Mouse (Mus musculus): ENCODE data around the gene Otx2. TPM values are rescaled to one million over a fixed set of nuclear protein-coding genes. Genes with fewer than 3 reads are reported as not detected.

The Otx2 gene
- polyA plus RNA-seq, 1 experiment from 2014 or later, result not detected

GRCm38 (mm10) chr14:48700790-48701370 lies 27.3 kb upstream of the Otx2 start:
- H3K4me3 ChIP-seq (replicated peaks), result no peak overlapping the region
- no peaks in the 10 kb centered on the region for H3K36me3 ChIP-seq
- H3K27me3 ChIP-seq, result peaks cover 7% of the 10 kb centered on the region; the same call in 1 of the 2 replicates
- WGBS, result 37% methylated on average over 8 of the region's 8 CpGs
- ATAC-seq (ENCODE audit: insufficient number of reproducible peaks, insufficient read depth, low FRiP score, low TSS enrichment, low read depth), result no peak
- H3K27ac ChIP-seq, result no peak overlapping the region
- H3K9ac ChIP-seq (replicated peaks), result no peak overlapping the region
- no peak overlapping the region for H3K4me2 ChIP-seq
- H3K9me3 ChIP-seq, result no peaks in the 10 kb centered on the region
- H3K4me1 ChIP-seq (replicated peaks), result no peaks in the 10 kb centered on the region

- Histone ChIP-seq H3K4me2 (no peak overlapping the region), H3K4me3 (replicated peaks) (no peak overlapping the region), H3K27me3 (peaks cover 30% of the 10 kb centered on the region), H3K4me1 (replicated peaks) (no peaks in the 10 kb centered on the region), H3K9ac (replicated peaks) (no peak overlapping the region), H3K36me3 (no peaks in the 10 kb centered on the region), H3K9me3 (no peaks in the 10 kb centered on the region), H3K27ac (no peak overlapping the region)
- no peak for ATAC-seq (ENCODE audit: insufficient number of reproducible peaks, insufficient read depth, low FRiP score, low TSS enrichment, low read depth)
- WGBS, result 79% methylated on average over 5 of the region's 5 CpGs
These were observed 6.0 kb upstream of the Otx2 start for GRCm38 (mm10) chr14:48679590-48679989.

GRCm38 (mm10) chr14:48678674-48679073 lies 5.1 kb upstream of the Otx2 start:
- Histone ChIP-seq H3K4me3 (replicated peaks) (no peak overlapping the region), H3K9ac (replicated peaks) (no peak overlapping the region), H3K27me3 (peaks cover 39% of the 10 kb centered on the region), H3K27ac (no peak overlapping the region), H3K4me1 (replicated peaks) (peaks cover 7% of the 10 kb centered on the region), H3K9me3 (no peaks in the 10 kb centered on the region), H3K36me3 (no peaks in the 10 kb centered on the region), H3K4me2 (no peak overlapping the region)
- no peak for ATAC-seq (ENCODE audit: insufficient number of reproducible peaks, insufficient read depth, low FRiP score, low TSS enrichment, low read depth)
- 83% methylated on average over 3 of the region's 3 CpGs for WGBS

DNA sequence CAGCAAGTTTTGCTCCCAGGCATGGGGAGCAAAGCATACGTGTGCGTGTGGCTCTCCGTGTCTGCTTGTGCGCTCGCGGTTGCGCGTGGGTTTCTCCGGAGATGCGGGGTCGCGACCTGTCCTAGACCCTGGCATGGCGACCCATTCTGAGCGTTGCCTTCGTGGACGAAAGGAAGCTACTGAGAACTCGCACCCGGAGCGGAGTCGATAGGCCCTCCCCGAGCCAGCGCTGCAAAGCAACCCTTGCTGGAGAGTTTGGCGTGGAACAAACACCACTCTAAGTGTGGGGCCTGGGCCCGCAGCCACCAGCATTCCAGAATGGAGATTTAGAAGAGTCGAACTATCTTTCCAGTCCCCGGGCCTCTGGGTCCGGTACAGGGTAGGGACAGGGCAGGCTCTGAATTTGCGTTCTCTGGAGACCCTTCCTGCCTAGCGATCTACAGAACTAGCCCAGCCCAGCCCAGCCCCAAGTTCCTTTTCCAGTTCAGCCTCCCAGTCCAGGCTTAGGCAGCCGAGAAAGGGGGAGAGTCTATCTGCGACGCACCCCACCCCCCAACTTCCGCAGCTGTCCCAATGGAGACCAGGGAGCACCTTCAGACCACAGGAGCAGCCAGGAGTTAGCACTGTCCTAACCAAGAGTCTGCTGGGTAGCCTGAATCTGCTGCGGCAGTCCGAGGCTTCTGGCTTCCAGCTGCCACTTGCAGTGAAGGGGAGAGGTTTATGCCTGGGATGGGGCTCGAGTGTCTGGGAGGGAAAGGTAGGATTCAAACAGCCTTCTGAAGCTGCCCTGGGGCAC lies 615 bp upstream of the Otx2 start:
- H3K9ac ChIP-seq (replicated peaks), result no peak overlapping the region; the same call in 1 of the 2 replicates
- no peak overlapping the region for H3K27ac ChIP-seq
- ATAC-seq (ENCODE audit: insufficient number of reproducible peaks, insufficient read depth, low FRiP score, low TSS enrichment, low read depth), result peak; percentile 42
- no peaks in the 10 kb centered on the region for H3K36me3 ChIP-seq
- H3K4me1 ChIP-seq (replicated peaks), result peaks cover 14% of the 10 kb centered on the region
- H3K4me3 ChIP-seq (replicated peaks), result peak overlapping the region; percentile 22
- H3K27me3 ChIP-seq, result peaks cover 77% of the 10 kb centered on the region
- H3K9me3 ChIP-seq, result no peaks in the 10 kb centered on the region
- WGBS, result under 1% methylated on average over 36 of the region's 36 CpGs
- H3K4me2 ChIP-seq, result peak overlapping the region; percentile 48

GRCm38 (mm10) chr14:48672611-48673176 lies 925 bp downstream of the Otx2 start:
- no peaks in the 10 kb centered on the region for H3K36me3 ChIP-seq
- no peak overlapping the region for H3K4me3 ChIP-seq (replicated peaks)
- H3K9ac ChIP-seq (replicated peaks), result no peak overlapping the region
- peaks cover 21% of the 10 kb centered on the region for H3K4me1 ChIP-seq (replicated peaks)
- no peak overlapping the region for H3K4me2 ChIP-seq
- no peaks in the 10 kb centered on the region for H3K9me3 ChIP-seq
- 10% methylated on average over 10 of the region's 10 CpGs for whole genome bisulfite sequencing
- no peak for ATAC-seq (ENCODE audit: insufficient number of reproducible peaks, insufficient read depth, low FRiP score, low TSS enrichment, low read depth)
- H3K27ac ChIP-seq, result no peak overlapping the region
- peaks cover 85% of the 10 kb centered on the region for H3K27me3 ChIP-seq

GRCm38 (mm10) chr14:48671480-48672240 lies 2.0 kb downstream of the Otx2 start:
- no peak overlapping the region for H3K4me3 ChIP-seq (replicated peaks)
- ATAC-seq (ENCODE audit: insufficient number of reproducible peaks, insufficient read depth, low FRiP score, low TSS enrichment, low read depth), result no peak
- H3K27me3 ChIP-seq, result peaks cover 91% of the 10 kb centered on the region
- H3K4me1 ChIP-seq (replicated peaks), result peaks cover 21% of the 10 kb centered on the region
- 21% methylated on average over 9 of the region's 9 CpGs for WGBS
- no peaks in the 10 kb centered on the region for H3K9me3 ChIP-seq
- no peak overlapping the region for H3K4me2 ChIP-seq
- no peak overlapping the region for H3K9ac ChIP-seq (replicated peaks)
- H3K27ac ChIP-seq, result no peak overlapping the region
- no peaks in the 10 kb centered on the region for H3K36me3 ChIP-seq

DNA sequence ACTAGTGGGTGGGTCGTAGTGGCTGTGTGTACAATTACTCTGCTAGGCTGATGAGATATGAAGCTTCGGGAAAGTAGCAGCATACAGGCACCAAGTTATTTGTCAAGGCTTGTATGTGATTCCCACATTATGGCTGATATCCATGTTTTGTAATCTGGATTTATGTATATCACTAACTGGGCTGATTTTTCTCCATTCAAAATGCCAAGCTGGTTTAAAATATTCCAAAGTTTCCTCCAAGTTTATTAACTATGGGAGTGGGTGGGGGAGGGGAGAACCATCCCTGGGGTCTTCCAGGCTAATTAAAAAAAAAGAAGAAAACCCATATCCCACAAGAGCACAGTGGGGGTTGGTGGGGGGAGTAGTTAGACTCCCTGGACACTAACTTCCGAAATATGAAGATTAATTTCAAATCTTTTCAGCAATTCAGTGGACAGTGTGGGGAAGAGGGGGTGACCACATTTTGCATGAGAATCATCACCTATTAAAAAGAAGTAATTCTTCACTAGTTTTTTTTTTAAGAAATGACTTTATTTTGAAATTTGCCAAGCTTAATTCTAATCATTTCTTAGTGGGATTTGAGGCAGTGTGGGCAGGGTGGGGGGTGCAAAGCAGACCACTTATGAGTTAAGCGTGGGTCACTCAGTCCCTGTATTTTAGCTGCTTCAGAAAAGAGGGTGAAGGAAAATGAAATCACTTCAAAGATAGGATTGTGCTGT lies 2.7 kb downstream of the Otx2 start:
- Histone ChIP-seq H3K4me2 (no peak overlapping the region), H3K4me3 (replicated peaks) (no peak overlapping the region), H3K9me3 (no peaks in the 10 kb centered on the region), H3K27me3 (peaks cover 91% of the 10 kb centered on the region), H3K36me3 (no peaks in the 10 kb centered on the region), H3K9ac (replicated peaks) (no peak overlapping the region), H3K4me1 (replicated peaks) (peaks cover 27% of the 10 kb centered on the region), H3K27ac (no peak overlapping the region)
- 34% methylated on average over 4 of the region's 4 CpGs for WGBS
- no peak for ATAC-seq (ENCODE audit: insufficient number of reproducible peaks, insufficient read depth, low FRiP score, low TSS enrichment, low read depth)

DNA sequence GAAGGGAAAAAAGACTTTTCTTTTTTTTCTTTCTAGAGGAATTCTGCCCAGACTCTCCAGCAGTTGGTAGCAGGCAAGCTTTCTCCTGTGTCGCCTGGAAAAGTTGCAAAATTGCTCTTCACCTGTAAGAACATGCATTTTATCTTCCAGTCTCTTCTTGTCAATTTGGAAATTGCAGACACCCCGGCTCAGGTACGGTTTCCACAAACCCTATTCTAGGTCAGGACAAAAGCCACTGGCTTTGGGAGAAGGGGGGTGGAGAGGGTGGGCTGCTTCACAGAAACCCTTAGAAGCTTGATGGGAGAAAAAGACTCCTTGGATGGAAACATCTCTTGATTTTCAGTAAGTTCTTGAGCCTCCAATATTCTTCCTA lies 3.4 kb downstream of the Otx2 start:
- ATAC-seq (ENCODE audit: insufficient number of reproducible peaks, insufficient read depth, low FRiP score, low TSS enrichment, low read depth), result no peak
- no peak overlapping the region for H3K9ac ChIP-seq (replicated peaks)
- peaks cover 91% of the 10 kb centered on the region for H3K27me3 ChIP-seq
- no peak overlapping the region for H3K4me3 ChIP-seq (replicated peaks)
- no peaks in the 10 kb centered on the region for H3K36me3 ChIP-seq
- H3K4me1 ChIP-seq (replicated peaks), result peaks cover 34% of the 10 kb centered on the region
- WGBS, result 4% methylated on average over 3 of the region's 3 CpGs
- H3K9me3 ChIP-seq, result no peaks in the 10 kb centered on the region
- no peak overlapping the region for H3K4me2 ChIP-seq
- H3K27ac ChIP-seq, result no peak overlapping the region

GRCm38 (mm10) chr14:48669541-48670257 lies 3.9 kb downstream of the Otx2 start:
- 1% methylated on average over 18 of the region's 18 CpGs for WGBS
- Histone ChIP-seq H3K4me3 (replicated peaks) (no peak overlapping the region), H3K4me1 (replicated peaks) (peaks cover 38% of the 10 kb centered on the region), H3K27ac (no peak overlapping the region), H3K9ac (replicated peaks) (no peak overlapping the region), H3K9me3 (no peaks in the 10 kb centered on the region), H3K36me3 (no peaks in the 10 kb centered on the region), H3K27me3 (peaks cover 91% of the 10 kb centered on the region), H3K4me2 (no peak overlapping the region)
- no peak for ATAC-seq (ENCODE audit: insufficient number of reproducible peaks, insufficient read depth, low FRiP score, low TSS enrichment, low read depth)

- peaks cover 86% of the 10 kb centered on the region for H3K27me3 ChIP-seq
- no peak overlapping the region for H3K9ac ChIP-seq (replicated peaks)
- under 1% methylated on average over 29 of the region's 29 CpGs for WGBS
- H3K4me1 ChIP-seq (replicated peaks), result peaks cover 33% of the 10 kb centered on the region
- 0 out of 2 replicates have a peak, but pooled peaks have one; percentile 39 for ATAC-seq (ENCODE audit: insufficient number of reproducible peaks, insufficient read depth, low FRiP score, low TSS enrichment, low read depth)
- H3K4me3 ChIP-seq (replicated peaks), result no peak overlapping the region
- H3K27ac ChIP-seq, result no peak overlapping the region
- no peaks in the 10 kb centered on the region for H3K36me3 ChIP-seq
- H3K4me2 ChIP-seq, result no peak overlapping the region
- no peaks in the 10 kb centered on the region for H3K9me3 ChIP-seq
These were observed 4.8 kb downstream of the Otx2 start for GRCm38 (mm10) chr14:48668761-48669303.
